ENCODE assay signal across 25 mouse cellular contexts in genomic region chr17:40882172-40882571, GRCm38 (mm10). TPM values are rescaled to one million over a fixed set of nuclear protein-coding genes. Genes with fewer than 3 reads are reported as not detected.
"Had no signal": no experiment of that assay in that cellular context is flagged by ENCODE, and none has a peak within 500 bp of the region (broad histone marks: within the 10 kb centered on the region; RNA-seq: fewer than 3 reads in every experiment).

No protein-coding gene starts in this region.

- H3K27me3 ChIP-seq: neural tube, embryonic 12.5 days; neural tube, embryonic 15.5 days; stomach, embryonic 15.5 days had no signal

- H3K9ac ChIP-seq: neural tube, embryonic 12.5 days; neural tube, embryonic 13.5 days; neural tube, embryonic 15.5 days; stomach, embryonic 15.5 days had no signal

- H3K4me2 ChIP-seq: neural tube, embryonic 12.5 days; neural tube, embryonic 13.5 days; neural tube, embryonic 15.5 days; stomach, embryonic 15.5 days had no signal

- H3K4me1 ChIP-seq: neural tube, embryonic 12.5 days; stomach, embryonic 15.5 days had no signal

- H3K27ac ChIP-seq: neural tube, embryonic 12.5 days; neural tube, embryonic 13.5 days; neural tube, embryonic 15.5 days; stomach, embryonic 15.5 days had no signal

- DNase-seq: retina, postnatal 1 day; right cerebral cortex, adult 18-20 months; right cerebral cortex, postnatal 14 days; right cerebral cortex, postnatal 25 days; right cerebral cortex, postnatal 4 days; spleen, adult 18-20 months; thymus, adult 18-20 months; thymus, adult 2 months; thymus, postnatal 14 days; thymus, postnatal 25 days; thymus, postnatal 36 days; thymus, postnatal 4 days had no signal

- H3K4me3 ChIP-seq: neural tube, embryonic 12.5 days; neural tube, embryonic 13.5 days; neural tube, embryonic 15.5 days; stomach, embryonic 15.5 days had no signal

- H3K9me3 ChIP-seq: neural tube, embryonic 12.5 days; neural tube, embryonic 13.5 days; neural tube, embryonic 15.5 days; stomach, embryonic 15.5 days had no signal

- H3K36me3 ChIP-seq: neural tube, embryonic 12.5 days; neural tube, embryonic 13.5 days; neural tube, embryonic 15.5 days; stomach, embryonic 15.5 days had no signal

RNA-seq across cellular contexts. Expression of gene 9130008F23Rik, which starts 1.8 kb away (rescaled TPM):
- total RNA-seq: neutrophil, adult 5-6 weeks had no signal

RNA-seq across cellular contexts. Expression of gene Glyatl3, which starts 32.0 kb away (rescaled TPM):
- total RNA-seq: neutrophil, adult 5-6 weeks had no signal
- polyA plus RNA-seq: neural tube, embryonic 11.5 days; neural tube, embryonic 12.5 days; neural tube, embryonic 13.5 days; neural tube, embryonic 14.5 days; neural tube, embryonic 15.5 days; small intestine, adult 2 months; spleen, adult 2 months; stomach, embryonic 14.5 days; stomach, embryonic 15.5 days; stomach, embryonic 16.5 days; thymus, postnatal 0 days; urinary bladder, adult 2 months had no signal
